Mouse (Mus musculus): Measurements from ENCODE around the gene Tpm4.

The Tpm4 gene

GRCm38 (mm10) chr8:72192065-72192464 lies 57.3 kb downstream of the Tpm4 start:
- DNase-seq, result no peak

GRCm38 (mm10) chr8:72197997-72198396 lies 63.2 kb downstream of the Tpm4 start:
- DNase-seq, result no peak

Data from cerebellum, postnatal 14 days (tissue).